Mouse (Mus musculus) midbrain, embryonic 12.5 days (tissue): ENCODE measurements at regions not wholly inside any gene's neighbourhood (a gene's known extent, or its start where the extent isn't known, plus 50 kb on each side); places are given as distances from the start of the nearest gene placed in this dataset. TPM values are rescaled to one million over a fixed set of nuclear protein-coding genes. Genes with fewer than 3 reads are reported as not detected.
"Not testable (repeated sequence)": the region's sequence is repeated elsewhere in the genome, so short reads cannot be mapped to it uniquely, and the experiment has no call there.

Experiments
- ATAC-seq: fragments of 200-750 bp; cut with Nextera tagmentation; 2 replicates; pipeline ENCODE4 v1.8.0; 2017; ENCODE audit warnings: low read depth, moderate TSS enrichment, moderate library complexity; ENCODE audit not compliant: low FRiP score
- H3K27ac ChIP-seq: fragments of 300-500 bp; sonication (generic); replicated peaks from 2 replicates; pipeline ENCODE4 v1.5.1; 2016; ENCODE audit warnings: mild to moderate bottlenecking
- H3K27me3 ChIP-seq: fragments of 300-500 bp; sonication (generic); 2 replicates; pipeline ENCODE4 v1.6.1; 2016; ENCODE audit warnings: mild to moderate bottlenecking
- H3K36me3 ChIP-seq: fragments of 300-500 bp; sonication (generic); 2 replicates; pipeline ENCODE4 v1.6.1; 2016
- H3K4me1 ChIP-seq: fragments of 300-500 bp; sonication (generic); 2 replicates; pipeline ENCODE4 v1.6.1; 2016
- H3K4me2 ChIP-seq: fragments of 300-500 bp; sonication (generic); replicated peaks from 2 replicates; pipeline ENCODE4 v1.6.1; 2016; ENCODE audit warnings: mild to moderate bottlenecking, moderate library complexity
- H3K4me3 ChIP-seq: fragments of 300-500 bp; sonication (generic); 2 replicates; pipeline ENCODE4 v1.5.1; 2016; ENCODE audit warnings: mild to moderate bottlenecking
- H3K9ac ChIP-seq: fragments of 300-500 bp; sonication (generic); replicated peaks from 2 replicates; pipeline ENCODE4 v1.6.1; 2016; ENCODE audit warnings: mild to moderate bottlenecking, moderate library complexity
- H3K9me3 ChIP-seq: fragments of 300-500 bp; sonication (generic); 2 replicates; pipeline ENCODE4 v1.6.1; 2016; ENCODE audit warnings: mild to moderate bottlenecking
- WGBS: fragments of 180-500 bp; shearing (Covaris S2); methylation state at CpG from one replicate; pipeline ENCODE4 v1.1.7; 2016; 5-methylcytosine and 5-hydroxymethylcytosine counted together
- microRNA-seq: library from miRNA; unstranded; fragments of <30 nt; microRNA quantifications from one replicate; pipeline ENCODE4, GENCODE M21; 2017

- H3K9me3 ChIP-seq: no peaks in the 10 kb centered on the region
- no peaks in the 10 kb centered on the region for H3K27me3 ChIP-seq
- H3K9ac ChIP-seq: no peak overlapping the region
- no peak overlapping the region for H3K4me3 ChIP-seq
- WGBS: 82% methylated on average over 5 of the region's 5 CpGs
- ATAC-seq: no peak
- H3K36me3 ChIP-seq: no peaks in the 10 kb centered on the region
- H3K4me2 ChIP-seq: no peak overlapping the region
- H3K4me1 ChIP-seq: no peaks in the 10 kb centered on the region
- no peak overlapping the region for H3K27ac ChIP-seq
Observed at GRCm38 (mm10) chr14:96683943-96684342, 165.0 kb upstream of the Klhl1 start.

- Histone ChIP-seq H3K4me3 (no peak overlapping the region), H3K9me3 (no peaks in the 10 kb centered on the region), H3K4me1 (no peaks in the 10 kb centered on the region), H3K36me3 (no peaks in the 10 kb centered on the region), H3K27me3 (no peaks in the 10 kb centered on the region), H3K4me2 (no peak overlapping the region), H3K9ac (no peak overlapping the region), H3K27ac (no peak overlapping the region)
- no peak for ATAC-seq
- 83% methylated on average over 3 of the region's 3 CpGs for WGBS
Observed at GRCm38 (mm10) chr14:96681740-96682139, 162.8 kb upstream of the Klhl1 start.

- no peak for ATAC-seq
- H3K27ac ChIP-seq: no peak overlapping the region
- H3K4me2 ChIP-seq: no peak overlapping the region
- H3K9me3 ChIP-seq: no peaks in the 10 kb centered on the region
- H3K36me3 ChIP-seq: no peaks in the 10 kb centered on the region
- H3K27me3 ChIP-seq: no peaks in the 10 kb centered on the region
- WGBS: 88% methylated on average over 1 of the region's 1 CpGs
- no peak overlapping the region for H3K9ac ChIP-seq
- H3K4me1 ChIP-seq: no peaks in the 10 kb centered on the region
- H3K4me3 ChIP-seq: no peak overlapping the region
Observed at GRCm38 (mm10) chr14:96676213-96676612, 157.3 kb upstream of the Klhl1 start.

- H3K27ac ChIP-seq: no peak overlapping the region
- no peak overlapping the region for H3K4me3 ChIP-seq
- WGBS: 86% methylated on average over 2 of the region's 2 CpGs
- H3K4me1 ChIP-seq: no peaks in the 10 kb centered on the region
- H3K9me3 ChIP-seq: no peaks in the 10 kb centered on the region
- no peaks in the 10 kb centered on the region for H3K36me3 ChIP-seq
- no peaks in the 10 kb centered on the region for H3K27me3 ChIP-seq
- H3K4me2 ChIP-seq: no peak overlapping the region
- H3K9ac ChIP-seq: no peak overlapping the region
- no peak for ATAC-seq
Observed at GRCm38 (mm10) chr14:96668635-96669034, 149.7 kb upstream of the Klhl1 start.

- H3K9me3 ChIP-seq: no peaks in the 10 kb centered on the region
- H3K27me3 ChIP-seq: no peaks in the 10 kb centered on the region
- ATAC-seq: no peak
Observed at GRCm38 (mm10) chr14:96656500-96656899, 137.6 kb upstream of the Klhl1 start.

GRCm38 (mm10) chr14:96630291-96630690 lies 111.4 kb upstream of the Klhl1 start:
- Histone ChIP-seq H3K27ac (no peak overlapping the region), H3K36me3 (no peaks in the 10 kb centered on the region), H3K4me1 (no peaks in the 10 kb centered on the region), H3K9me3 (no peaks in the 10 kb centered on the region), H3K4me2 (no peak overlapping the region), H3K27me3 (no peaks in the 10 kb centered on the region), H3K9ac (no peak overlapping the region), H3K4me3 (no peak overlapping the region)
- ATAC-seq: no peak
- WGBS: 85% methylated on average over 2 of the region's 2 CpGs

More at GRCm38 (mm10) chr14:96656500-96656899, 137.6 kb upstream of the Klhl1 start:
- Histone ChIP-seq H3K36me3 (no peaks in the 10 kb centered on the region), H3K4me2 (no peak overlapping the region), H3K4me3 (no peak overlapping the region), H3K9ac (no peak overlapping the region), H3K4me1 (no peaks in the 10 kb centered on the region), H3K27ac (no peak overlapping the region)
- 92% methylated on average over 1 of the region's 1 CpGs for whole genome bisulfite sequencing

GRCm38 (mm10) chr14:96606736-96607135 lies 87.8 kb upstream of the Klhl1 start:
- ATAC-seq: no peak
- Histone ChIP-seq H3K4me1 (no peaks in the 10 kb centered on the region), H3K27ac (no peak overlapping the region), H3K4me2 (no peak overlapping the region), H3K4me3 (no peak overlapping the region), H3K9me3 (no peaks in the 10 kb centered on the region), H3K36me3 (no peaks in the 10 kb centered on the region), H3K9ac (no peak overlapping the region), H3K27me3 (no peaks in the 10 kb centered on the region)
- WGBS: 90% methylated on average over 4 of the region's 4 CpGs

GRCm38 (mm10) chr14:96601092-96601491 lies 82.2 kb upstream of the Klhl1 start:
- not testable (repeated sequence) for H3K9me3 ChIP-seq, H3K9ac ChIP-seq, H3K36me3 ChIP-seq, H3K27ac ChIP-seq, H3K27me3 ChIP-seq, H3K4me3 ChIP-seq, H3K4me2 ChIP-seq, H3K4me1 ChIP-seq
- 29% methylated on average over 1 of the region's 1 CpGs for WGBS
- ATAC-seq: peak; percentile 90

- Histone ChIP-seq H3K27me3 (no peaks in the 10 kb centered on the region), H3K9me3 (no peaks in the 10 kb centered on the region), H3K9ac (no peak overlapping the region), H3K4me2 (no peak overlapping the region), H3K27ac (no peak overlapping the region), H3K4me3 (no peak overlapping the region), H3K36me3 (no peaks in the 10 kb centered on the region), H3K4me1 (no peaks in the 10 kb centered on the region)
- no peak for ATAC-seq
Observed at GRCm38 (mm10) chr14:96592051-96592450, 73.1 kb upstream of the Klhl1 start.

Small RNA genes in the stretch of these regions (microRNA-seq; reads per million reads assigned to microRNA genes)
- gene Gm27441: not detected
